Mouse (Mus musculus) ES-E14 (cell line): Measurements from ENCODE around the gene Pla2g12b. TPM values are rescaled to one million over a fixed set of nuclear protein-coding genes. Genes with fewer than 3 reads are reported as not detected.

ENCODE experiments used
- DNase-seq: peaks from one replicate; pipeline ENCODE4 v3.0.0-alpha.2; 2013; ENCODE audit warnings: low read depth, low spot score
- H3K27ac ChIP-seq: 2 replicates; pipeline ENCODE4 v1.5.1; 2012; ENCODE audit warnings: low read depth, mild to moderate bottlenecking, low read length, moderate library complexity, mixed read lengths; ENCODE audit not compliant: poor library complexity, insufficient read depth, severe bottlenecking
- H3K36me3 ChIP-seq: 2 replicates; pipeline ENCODE4 v1.6.1; 2012; ENCODE audit warnings: mild to moderate bottlenecking, low read length, moderate library complexity, mixed read lengths; ENCODE audit not compliant: control insufficient read depth, poor library complexity, insufficient read depth, severe bottlenecking
- H3K4me1 ChIP-seq, 2 experiments: fragments of 150-350 bp in 1 of 2; sonication (generic) in 1 of 2; 2 replicates each; pipeline ENCODE4 v1.6.1; 2012; ENCODE audit warnings: low read length in 2 of 2, mild to moderate bottlenecking in 1 of 2, mixed read lengths in 1 of 2; ENCODE audit not compliant: control insufficient read depth in 2 of 2, insufficient read depth in 2 of 2, poor library complexity in 1 of 2
- H3K4me3 ChIP-seq, 2 experiments: fragments of 150-350 bp in 1 of 2; sonication (generic) in 1 of 2; 2 replicates each; pipeline ENCODE4 v1.5.1; 2012; ENCODE audit warnings: low read length in 2 of 2, low read depth in 1 of 2, mild to moderate bottlenecking in 1 of 2, mixed read lengths in 1 of 2; ENCODE audit not compliant: insufficient read depth in 1 of 2, poor library complexity in 1 of 2, severe bottlenecking in 1 of 2
- H3K9ac ChIP-seq: 2 replicates; pipeline ENCODE4 v1.6.1; 2012; ENCODE audit warnings: low read depth, mild to moderate bottlenecking, low read length, mixed read lengths; ENCODE audit not compliant: poor library complexity, insufficient read depth, severe bottlenecking
- H3K9me3 ChIP-seq: fragments of 150-350 bp; sonication (generic); 2 replicates; pipeline ENCODE4 v1.6.1; 2012; ENCODE audit warnings: low read depth, mild to moderate bottlenecking, low read length; ENCODE audit not compliant: control insufficient read depth, insufficient read depth
- CHD2 ChIP-seq: IDR thresholded peaks from 2 replicates; pipeline ENCODE4 v1.6.1; 2014; ENCODE audit warnings: mild to moderate bottlenecking, low read depth, low read length, inconsistent platforms
- HCFC1 ChIP-seq: IDR thresholded peaks from 2 replicates; pipeline ENCODE4 v1.6.1; 2012; ENCODE audit warnings: low read length, inconsistent platforms, borderline replicate concordance; ENCODE audit not compliant: insufficient read depth
- MAFK ChIP-seq: IDR thresholded peaks from 2 replicates; pipeline ENCODE4 v1.6.1; 2014; ENCODE audit warnings: mild to moderate bottlenecking, low read depth, low read length, inconsistent platforms; ENCODE audit not compliant: insufficient read depth
- ZC3H11A ChIP-seq: IDR thresholded peaks from 2 replicates; pipeline ENCODE4 v1.6.1; 2012; ENCODE audit warnings: low read depth, mild to moderate bottlenecking, inconsistent platforms, low read length, borderline replicate concordance
- ZNF384 ChIP-seq: IDR thresholded peaks from 2 replicates; pipeline ENCODE4 v1.6.1; 2012; ENCODE audit warnings: low read depth, low read length, inconsistent platforms
- in situ Hi-C, 2 experiments: fragments of 600-800 bp; cut with MboI; formaldehyde crosslinking; loops; one replicate each; pipeline ENCODE4 v1.15.1; 2025; ENCODE audit warnings: low sequenced_read_pairs in 2 of 2, inconsistent platforms in 1 of 2; ENCODE audit not compliant: unreplicated experiment in 2 of 2
- total RNA-seq: library from RNA; depleted of rRNA; stranded (reverse); fragments of 300-350 nt; gene quantifications from 2 replicates; pipeline ENCODE4 v1.2.3, GENCODE M21; 2012

The Pla2g12b gene
- total RNA-seq, 1 experiment: 2.1 TPM

DNA sequence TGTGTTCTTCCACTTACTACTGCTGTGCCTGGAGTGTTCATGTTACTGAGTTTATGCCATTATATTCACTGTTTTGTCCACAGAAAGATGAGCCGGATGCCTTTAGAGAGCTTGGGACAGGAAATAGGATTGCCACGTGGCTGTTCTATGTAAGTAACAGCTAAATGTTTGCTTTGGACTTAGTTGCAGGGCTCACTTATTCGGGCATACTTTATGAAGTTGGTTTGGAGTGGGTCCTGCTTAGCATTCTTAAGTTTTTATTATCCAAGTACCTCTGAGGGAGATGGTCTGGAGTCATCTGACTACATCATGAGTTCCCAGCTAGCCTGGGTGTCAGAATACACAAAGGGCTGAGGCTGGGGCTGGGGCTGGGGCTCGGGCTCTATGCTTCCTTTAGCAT, 36.3 kb upstream of the Pla2g12b start:
- no peak overlapping the region for H3K27ac ChIP-seq
- no peaks in the 10 kb centered on the region; a peak in 1 of 4 replicates for H3K4me1 ChIP-seq
- no peaks in the 10 kb centered on the region for H3K9me3 ChIP-seq
- DNase-seq: no peak
- H3K4me3 ChIP-seq: no peak overlapping the region
- TF ChIP-seq CHD2: no peak
- TF ChIP-seq HCFC1: no peak
- TF ChIP-seq ZC3H11A: no peak
- TF ChIP-seq MAFK: no peak
- TF ChIP-seq ZNF384: no peak
- H3K9ac ChIP-seq: no peak overlapping the region
- H3K36me3 ChIP-seq: peaks cover 32% of the 10 kb centered on the region
- in situ Hi-C loops: no loop called here

- Histone ChIP-seq H3K36me3 (peaks cover 28% of the 10 kb centered on the region), H3K4me3 (no peak overlapping the region)
- in situ Hi-C loops: no loop called here
Observed at GRCm38 (mm10) chr10:59368729-59369128, 34.7 kb upstream of the Pla2g12b start.

GRCm38 (mm10) chr10:59369426-59369825, 34.0 kb upstream of the Pla2g12b start:
- Histone ChIP-seq H3K4me3 (no peak overlapping the region), H3K9ac (no peak overlapping the region), H3K9me3 (no peaks in the 10 kb centered on the region), H3K27ac (no peak overlapping the region), H3K36me3 (peaks cover 23% of the 10 kb centered on the region), H3K4me1 (no peaks in the 10 kb centered on the region)
- in situ Hi-C loops: no loop called here
- DNase-seq: no peak
- TF ChIP-seq CHD2 (no peak), HCFC1 (no peak), MAFK (no peak), ZC3H11A (no peak), ZNF384 (no peak)

More at GRCm38 (mm10) chr10:59368729-59369128, 34.7 kb upstream of the Pla2g12b start:
- no peak overlapping the region for H3K27ac ChIP-seq
- no peaks in the 10 kb centered on the region for H3K9me3 ChIP-seq
- DNase-seq: no peak
- no peaks in the 10 kb centered on the region; a peak in 1 of 4 replicates for H3K4me1 ChIP-seq
- H3K9ac ChIP-seq: no peak overlapping the region
- TF ChIP-seq ZC3H11A (no peak), ZNF384 (no peak), HCFC1 (no peak), MAFK (no peak), CHD2 (no peak)

DNA sequence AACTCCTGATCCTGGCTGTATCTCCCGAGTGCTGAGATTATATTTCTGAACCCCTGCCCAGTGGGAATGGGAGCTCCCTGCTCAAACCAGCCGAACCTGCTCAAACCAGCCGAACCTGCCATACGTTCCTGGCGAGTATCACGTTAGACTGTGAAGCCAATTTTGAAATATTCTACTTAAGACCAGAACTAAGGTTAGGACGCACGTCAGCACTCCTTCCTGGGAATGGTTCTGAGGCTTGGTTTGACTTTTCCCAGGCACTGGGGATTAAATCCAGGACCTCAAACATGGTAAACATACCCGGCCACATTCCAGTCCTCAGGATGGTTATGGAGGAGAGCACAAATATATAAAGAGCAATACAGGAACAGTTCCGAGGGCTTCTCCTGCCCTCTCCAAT, 25.6 kb upstream of the Pla2g12b start:
- H3K4me3 ChIP-seq: no peak overlapping the region
- no peak for DNase-seq
- no peaks in the 10 kb centered on the region for H3K36me3 ChIP-seq
- H3K4me1 ChIP-seq: peaks cover 8 to 11% of the 10 kb centered on the region in 2 experiments; a peak in 1 of 4 replicates
- H3K9me3 ChIP-seq: no peaks in the 10 kb centered on the region
- TF ChIP-seq CHD2: no peak
- no peak for TF ChIP-seq MAFK
- TF ChIP-seq HCFC1: no peak
- no peak for TF ChIP-seq ZNF384
- TF ChIP-seq ZC3H11A: no peak
- in situ Hi-C loops: no loop called here
- H3K9ac ChIP-seq: no peak overlapping the region
- no peak overlapping the region for H3K27ac ChIP-seq

DNA sequence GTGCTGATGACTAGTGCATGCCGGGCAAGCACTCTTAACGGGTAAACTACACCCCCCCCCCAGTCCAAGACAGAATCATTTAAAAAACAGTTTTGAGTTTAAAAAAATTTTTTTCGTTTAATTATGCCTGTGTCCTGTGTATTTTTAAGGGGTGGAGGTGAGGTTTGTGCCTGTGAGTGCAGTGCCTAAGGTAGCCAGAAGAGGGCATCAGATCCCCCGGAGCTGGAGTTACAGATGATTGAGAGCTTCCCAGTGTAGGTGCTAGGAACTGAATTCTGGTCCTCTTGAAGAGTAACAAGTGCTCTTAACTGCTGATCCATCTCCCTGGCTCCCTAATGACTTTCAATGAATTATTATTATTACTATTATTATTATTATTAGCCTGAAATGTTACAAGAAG, 24.7 kb upstream of the Pla2g12b start:
- Histone ChIP-seq H3K36me3 (no peaks in the 10 kb centered on the region), H3K9me3 (no peaks in the 10 kb centered on the region), H3K4me1 (peaks cover 8 to 11% of the 10 kb centered on the region in 2 experiments; a peak in 1 of 4 replicates), H3K27ac (no peak overlapping the region), H3K4me3 (no peak overlapping the region), H3K9ac (no peak overlapping the region)
- no peak for TF ChIP-seq HCFC1
- peak; percentile 45; the same call in 1 of the 2 replicates for TF ChIP-seq ZC3H11A
- no peak for TF ChIP-seq CHD2
- TF ChIP-seq ZNF384: no peak
- no peak for DNase-seq
- in situ Hi-C loops: no loop called here
